Mouse (Mus musculus) thymus, postnatal 25 days (tissue): ENCODE results near the gene Traip.

Experiments used
- DNase-seq: peaks from one replicate; pipeline ENCODE4 v3.0.0; 2022

The Traip gene

GRCm38 (mm10) chr9:107949922-107950235 is at the start of gene Traip:
Gene Traip (plus strand): TSS chr9:107950136.
- DNase-seq = no peak

GRCm38 (mm10) chr9:107900840-107901626 is 48.9 kb upstream of the Traip start:
- peak; percentile 55 for DNase-seq

GRCm38 (mm10) chr9:107901627-107901914 is 48.4 kb upstream of the Traip start:
- DNase-seq = no peak

- DNase-seq = peak; percentile 88
Observed at GRCm38 (mm10) chr9:107904726-107905125, 45.2 kb upstream of the Traip start.

GRCm38 (mm10) chr9:107906252-107906966 is 43.5 kb upstream of the Traip start, which contains the start of gene Mst1r:
Gene Mst1r (plus strand): TSS chr9:107906873.
- peak; percentile 79 for DNase-seq

GRCm38 (mm10) chr9:107906967-107907800 is 42.8 kb upstream of the Traip start:
- DNase-seq = no peak

GRCm38 (mm10) chr9:107907801-107908120 is 42.2 kb upstream of the Traip start:
- no peak for DNase-seq

- no peak for DNase-seq
Observed at GRCm38 (mm10) chr9:107908410-107909158, 41.4 kb upstream of the Traip start.

GRCm38 (mm10) chr9:107910025-107910769 is 39.7 kb upstream of the Traip start:
- DNase-seq = no peak

- DNase-seq = no peak
Observed at GRCm38 (mm10) chr9:107914764-107915420, 35.0 kb upstream of the Traip start.

GRCm38 (mm10) chr9:107917895-107918608 is 31.9 kb upstream of the Traip start:
- no peak for DNase-seq

- no peak for DNase-seq
Observed at GRCm38 (mm10) chr9:107918884-107919283, 31.1 kb upstream of the Traip start.

- DNase-seq = no peak
Observed at GRCm38 (mm10) chr9:107919441-107919840, 30.5 kb upstream of the Traip start.

- DNase-seq = peak; percentile 57
Observed at GRCm38 (mm10) chr9:107923021-107923420, 26.9 kb upstream of the Traip start.

- no peak for DNase-seq
Observed at GRCm38 (mm10) chr9:107923956-107924355, 26.0 kb upstream of the Traip start.

GRCm38 (mm10) chr9:107925251-107925650 is 24.7 kb upstream of the Traip start:
- DNase-seq = no peak

GRCm38 (mm10) chr9:107926920-107927420 is 23.0 kb upstream of the Traip start:
- no peak for DNase-seq

- DNase-seq = no peak
Observed at GRCm38 (mm10) chr9:107927749-107928148, 22.2 kb upstream of the Traip start.

GRCm38 (mm10) chr9:107928169-107928568 is 21.8 kb upstream of the Traip start, which contains the start of gene Actl11:
Gene Actl11 (plus strand): TSS chr9:107928469.
- no peak for DNase-seq

- DNase-seq = no peak
Observed at GRCm38 (mm10) chr9:107932221-107932620, 17.7 kb upstream of the Traip start.

- no peak for DNase-seq
Observed at GRCm38 (mm10) chr9:107934146-107934545, 15.8 kb upstream of the Traip start.
